Mouse (Mus musculus): ENCODE data around the gene Uvrag. TPM values are rescaled to one million over a fixed set of nuclear protein-coding genes. Genes with fewer than 3 reads are reported as not detected.

Uvrag gene
- polyA plus RNA-seq, 1 experiment from 2014 or later, result 15.0 TPM

- Histone ChIP-seq H3K4me3 (no peak overlapping the region), H3K4me1 (peaks cover 20% of the 10 kb centered on the region), H3K36me3 (no peaks in the 10 kb centered on the region), H3K9ac (no peak overlapping the region), H3K9me3 (no peaks in the 10 kb centered on the region), H3K27ac (no peak overlapping the region), H3K27me3 (replicated peaks) (no peaks in the 10 kb centered on the region), H3K4me2 (replicated peaks) (no peak overlapping the region)
- no peak for ATAC-seq (ENCODE audit: low FRiP score, low read depth)
- WGBS, result 36% methylated on average over 5 of the region's 5 CpGs
Measured at GRCm38 (mm10) chr7:98894768-98895167, 246.2 kb downstream of the Uvrag start.

- H3K4me2 ChIP-seq (replicated peaks), result no peak overlapping the region
- no peaks in the 10 kb centered on the region for H3K27me3 ChIP-seq (replicated peaks)
- H3K4me1 ChIP-seq, result peaks cover 24% of the 10 kb centered on the region
- H3K27ac ChIP-seq, result no peak overlapping the region
- no peaks in the 10 kb centered on the region for H3K9me3 ChIP-seq
- no peaks in the 10 kb centered on the region for H3K36me3 ChIP-seq
- H3K4me3 ChIP-seq, result no peak overlapping the region
- H3K9ac ChIP-seq, result no peak overlapping the region
- ATAC-seq (ENCODE audit: low FRiP score, low read depth), result no peak
- WGBS, result 92% methylated on average over 5 of the region's 5 CpGs
Measured at GRCm38 (mm10) chr7:98894305-98894704, 246.6 kb downstream of the Uvrag start.

- 92% methylated on average over 5 of the region's 5 CpGs for WGBS
Measured at GRCm38 (mm10) chr7:98893144-98893543, 247.8 kb downstream of the Uvrag start.

GRCm38 (mm10) chr7:98889211-98889610 lies 251.7 kb downstream of the Uvrag start:
- Histone ChIP-seq H3K27ac (peak overlapping the region; percentile 42; the same call in 1 of the 2 replicates), H3K4me3 (no peak overlapping the region), H3K4me1 (peaks cover 41% of the 10 kb centered on the region), H3K36me3 (no peaks in the 10 kb centered on the region), H3K9me3 (no peaks in the 10 kb centered on the region), H3K27me3 (replicated peaks) (no peaks in the 10 kb centered on the region), H3K4me2 (replicated peaks) (peak overlapping the region; percentile 6; the same call in 1 of the 2 replicates), H3K9ac (no peak overlapping the region)
- ATAC-seq (ENCODE audit: low FRiP score, low read depth), result peak; percentile 70
- WGBS, result 15% methylated on average over 7 of the region's 7 CpGs

More at GRCm38 (mm10) chr7:98893144-98893543, 247.8 kb downstream of the Uvrag start:
- Histone ChIP-seq H3K4me3 (no peak overlapping the region), H3K4me1 (peaks cover 35% of the 10 kb centered on the region), H3K36me3 (no peaks in the 10 kb centered on the region), H3K27me3 (replicated peaks) (no peaks in the 10 kb centered on the region), H3K27ac (no peak overlapping the region), H3K4me2 (replicated peaks) (no peak overlapping the region), H3K9ac (no peak overlapping the region), H3K9me3 (no peaks in the 10 kb centered on the region)
- ATAC-seq (ENCODE audit: low FRiP score, low read depth), result no peak

GRCm38 (mm10) chr7:98888810-98889209 lies 252.1 kb downstream of the Uvrag start:
- Histone ChIP-seq H3K9ac (no peak overlapping the region), H3K27me3 (replicated peaks) (no peaks in the 10 kb centered on the region), H3K4me2 (replicated peaks) (0 out of 2 replicates have a peak overlapping the region, but pooled peaks have one; percentile 6), H3K27ac (no peak overlapping the region; the same call in 1 of the 2 replicates), H3K4me3 (no peak overlapping the region), H3K9me3 (no peaks in the 10 kb centered on the region), H3K36me3 (no peaks in the 10 kb centered on the region), H3K4me1 (peaks cover 41% of the 10 kb centered on the region)
- 20% methylated on average over 5 of the region's 5 CpGs for WGBS
- peak; percentile 82 for ATAC-seq (ENCODE audit: low FRiP score, low read depth)

- Histone ChIP-seq H3K4me2 (replicated peaks) (0 out of 2 replicates have a peak overlapping the region, but pooled peaks have one; percentile 17), H3K9me3 (no peaks in the 10 kb centered on the region), H3K27me3 (replicated peaks) (no peaks in the 10 kb centered on the region), H3K4me3 (no peak overlapping the region), H3K4me1 (peaks cover 41% of the 10 kb centered on the region), H3K27ac (peak overlapping the region; percentile 38; the same call in 1 of the 2 replicates), H3K36me3 (no peaks in the 10 kb centered on the region), H3K9ac (no peak overlapping the region)
- ATAC-seq (ENCODE audit: low FRiP score, low read depth), result peak; percentile 25
- WGBS, result 37% methylated on average over 22 of the region's 22 CpGs
Measured at GRCm38 (mm10) chr7:98887811-98888261, 253.1 kb downstream of the Uvrag start.

- H3K27me3 ChIP-seq (replicated peaks), result no peaks in the 10 kb centered on the region
- H3K36me3 ChIP-seq, result no peaks in the 10 kb centered on the region
- peaks cover 5% of the 10 kb centered on the region; the same call in 1 of the 2 replicates for H3K4me1 ChIP-seq
- no peak overlapping the region for H3K4me3 ChIP-seq
- no peak for ATAC-seq (ENCODE audit: low FRiP score, low read depth)
- no peak overlapping the region for H3K4me2 ChIP-seq (replicated peaks)
- no peaks in the 10 kb centered on the region for H3K9me3 ChIP-seq
- no peak overlapping the region for H3K27ac ChIP-seq
- no peak overlapping the region for H3K9ac ChIP-seq
- WGBS, result 71% methylated on average over 4 of the region's 4 CpGs
Measured at GRCm38 (mm10) chr7:98881887-98882286, 259.1 kb downstream of the Uvrag start.

- no peak for ATAC-seq (ENCODE audit: low FRiP score, low read depth)
- Histone ChIP-seq H3K9me3 (no peaks in the 10 kb centered on the region), H3K27ac (no peak overlapping the region), H3K36me3 (no peaks in the 10 kb centered on the region), H3K27me3 (replicated peaks) (0 out of 2 replicates have a peak, but pooled peaks cover 4% of the 10 kb centered on the region), H3K4me3 (no peak overlapping the region), H3K9ac (no peak overlapping the region), H3K4me2 (replicated peaks) (no peak overlapping the region), H3K4me1 (peaks cover 19% of the 10 kb centered on the region)
- WGBS, result 89% methylated on average over 2 of the region's 2 CpGs
Measured at GRCm38 (mm10) chr7:98879176-98879575, 261.8 kb downstream of the Uvrag start.

- H3K36me3 ChIP-seq, result no peaks in the 10 kb centered on the region
- H3K4me3 ChIP-seq, result 0 out of 2 replicates have a peak overlapping the region, but pooled peaks have one; percentile 7
- H3K27ac ChIP-seq, result no peak overlapping the region
- H3K27me3 ChIP-seq (replicated peaks), result 0 out of 2 replicates have a peak, but pooled peaks cover 4% of the 10 kb centered on the region
- H3K9me3 ChIP-seq, result no peaks in the 10 kb centered on the region
- ATAC-seq (ENCODE audit: low FRiP score, low read depth), result no peak
- 45% methylated on average over 13 of the region's 13 CpGs for WGBS
- H3K9ac ChIP-seq, result no peak overlapping the region
- peaks cover 19% of the 10 kb centered on the region for H3K4me1 ChIP-seq
- no peak overlapping the region for H3K4me2 ChIP-seq (replicated peaks)
Measured at GRCm38 (mm10) chr7:98876119-98876518, 264.8 kb downstream of the Uvrag start.

- Histone ChIP-seq H3K4me2 (replicated peaks) (no peak overlapping the region), H3K4me3 (no peak overlapping the region), H3K9ac (no peak overlapping the region), H3K9me3 (no peaks in the 10 kb centered on the region), H3K27ac (no peak overlapping the region), H3K4me1 (peaks cover 23% of the 10 kb centered on the region), H3K36me3 (no peaks in the 10 kb centered on the region), H3K27me3 (replicated peaks) (0 out of 2 replicates have a peak, but pooled peaks cover 4% of the 10 kb centered on the region)
- ATAC-seq (ENCODE audit: low FRiP score, low read depth), result no peak
- 44% methylated on average over 13 of the region's 13 CpGs for WGBS
Measured at GRCm38 (mm10) chr7:98875390-98875990, 265.5 kb downstream of the Uvrag start.

GRCm38 (mm10) chr7:98874411-98874951 lies 266.5 kb downstream of the Uvrag start:
- Histone ChIP-seq H3K36me3 (no peaks in the 10 kb centered on the region), H3K9ac (no peak overlapping the region)
- ATAC-seq (ENCODE audit: low FRiP score, low read depth), result no peak

GRCm38 (mm10) chr7:98873316-98873715 lies 267.6 kb downstream of the Uvrag start:
- Histone ChIP-seq H3K4me1 (peaks cover 36% of the 10 kb centered on the region), H3K4me3 (no peak overlapping the region), H3K9me3 (no peaks in the 10 kb centered on the region), H3K4me2 (replicated peaks) (no peak overlapping the region), H3K27ac (no peak overlapping the region), H3K36me3 (no peaks in the 10 kb centered on the region), H3K27me3 (replicated peaks) (0 out of 2 replicates have a peak, but pooled peaks cover 4% of the 10 kb centered on the region), H3K9ac (no peak overlapping the region)
- WGBS, result 86% methylated on average over 12 of the region's 12 CpGs
- no peak for ATAC-seq (ENCODE audit: low FRiP score, low read depth)

More at GRCm38 (mm10) chr7:98874411-98874951, 266.5 kb downstream of the Uvrag start:
- H3K4me3 ChIP-seq, result no peak overlapping the region
- 0 out of 2 replicates have a peak, but pooled peaks cover 4% of the 10 kb centered on the region for H3K27me3 ChIP-seq (replicated peaks)
- no peak overlapping the region for H3K4me2 ChIP-seq (replicated peaks)
- no peaks in the 10 kb centered on the region for H3K9me3 ChIP-seq
- WGBS, result 75% methylated on average over 6 of the region's 6 CpGs
- peaks cover 26% of the 10 kb centered on the region for H3K4me1 ChIP-seq
- H3K27ac ChIP-seq, result no peak overlapping the region

Measured in neural tube, embryonic 12.5 days (tissue).